Mouse (Mus musculus) midbrain, postnatal 0 days (tissue): Measurements from ENCODE around the gene H60b. TPM values are rescaled to one million over a fixed set of nuclear protein-coding genes. Genes with fewer than 3 reads are reported as not detected.
"Not testable (repeated sequence)": the region's sequence is repeated elsewhere in the genome, so short reads cannot be mapped to it uniquely, and the experiment has no call there.

ENCODE experiments used
- ATAC-seq: fragments of 200-750 bp; cut with Nextera tagmentation; 2 replicates; pipeline ENCODE4 v1.8.0; 2017; ENCODE audit warnings: moderate number of reproducible peaks, mild to moderate bottlenecking, moderate TSS enrichment, moderate library complexity; ENCODE audit not compliant: low FRiP score
- DNase-seq: peaks from one replicate; pipeline ENCODE4 v3.0.0-alpha.2; 2015; ENCODE audit warnings: low spot score
- H3K27ac ChIP-seq: fragments of 300-500 bp; sonication (generic); 2 replicates; pipeline ENCODE4 v1.5.1; 2014; ENCODE audit warnings: low read depth, mild to moderate bottlenecking, low read length, mixed read lengths
- H3K27me3 ChIP-seq: fragments of 300-500 bp; sonication (generic); 2 replicates; pipeline ENCODE4 v1.6.1; 2014; ENCODE audit warnings: low read length, control low read depth, mixed read lengths; ENCODE audit not compliant: insufficient read depth
- H3K36me3 ChIP-seq: fragments of 300-500 bp; sonication (generic); 2 replicates; pipeline ENCODE4 v1.6.1; 2014; ENCODE audit warnings: low read length, control low read depth, mixed read lengths; ENCODE audit not compliant: insufficient read depth
- H3K4me1 ChIP-seq: fragments of 300-500 bp; sonication (generic); 2 replicates; pipeline ENCODE4 v1.6.1; 2014; ENCODE audit warnings: mild to moderate bottlenecking, control low read depth, antibody characterized with exemption, low read length, mixed read lengths; ENCODE audit not compliant: insufficient read depth
- H3K4me2 ChIP-seq: fragments of 300-500 bp; sonication (generic); 2 replicates; pipeline ENCODE4 v1.6.1; 2014; ENCODE audit warnings: low read depth, mild to moderate bottlenecking, low read length, mixed read lengths; ENCODE audit not compliant: poor library complexity, severe bottlenecking
- H3K4me3 ChIP-seq: fragments of 300-500 bp; sonication (generic); 2 replicates; pipeline ENCODE4 v1.5.1; 2014; ENCODE audit warnings: low read depth, mild to moderate bottlenecking, low read length, moderate library complexity
- H3K9ac ChIP-seq: fragments of 300-500 bp; sonication (generic); replicated peaks from 2 replicates; pipeline ENCODE4 v1.6.1; 2014; ENCODE audit warnings: mild to moderate bottlenecking, low read length, moderate library complexity, mixed read lengths; ENCODE audit not compliant: poor library complexity, severe bottlenecking
- H3K9me3 ChIP-seq: fragments of 300-500 bp; sonication (generic); 2 replicates; pipeline ENCODE4 v1.6.1; 2016; ENCODE audit warnings: low read length, control low read depth
- CTCF ChIP-seq: IDR thresholded peaks from 2 replicates; pipeline ENCODE4 v1.5.1; 2016; ENCODE audit warnings: antibody characterized with exemption, mild to moderate bottlenecking
- WGBS: fragments of 180-500 bp; shearing (Covaris S2); extraction: QIAGEN DNeasy Blood & Tissue Kit; methylation state at CpG from one replicate; pipeline ENCODE4 v1.1.7; 2014; 5-methylcytosine and 5-hydroxymethylcytosine counted together
- polyA plus RNA-seq: library from polyadenylated mRNA; unstranded; fragments of >200 nt; fragmentation: Nextera tagmentation; extraction: Ambion mirVana; gene quantifications from 2 replicates; pipeline ENCODE4 v1.2.1, GENCODE M21; 2015
- total RNA-seq: library from RNA; depleted of rRNA; stranded (reverse); fragments of >200 nt; gene quantifications from 2 replicates; pipeline ENCODE4 v1.2.3, GENCODE M21; 2014

The H60b gene
- total and polyA plus RNA-seq, 2 experiments from 2014 or later, result 0.28 TPM; not detected in 1

GRCm38 (mm10) chr10:22206443-22206842, 48.1 kb downstream of the H60b start:
- not testable (repeated sequence) for H3K27ac ChIP-seq, ATAC-seq, H3K27me3 ChIP-seq, H3K9me3 ChIP-seq, H3K36me3 ChIP-seq, DNase-seq, H3K9ac ChIP-seq, H3K4me1 ChIP-seq, H3K4me2 ChIP-seq, H3K4me3 ChIP-seq
- WGBS, result 55% methylated on average over 1 of the region's 1 CpGs

- H3K4me2 ChIP-seq, H3K9ac ChIP-seq, H3K4me3 ChIP-seq, H3K9me3 ChIP-seq, DNase-seq, H3K27ac ChIP-seq, H3K36me3 ChIP-seq, H3K4me1 ChIP-seq, H3K27me3 ChIP-seq: not testable (repeated sequence)
- 0 out of 2 replicates have a peak, but pooled peaks have one; percentile 25 for ATAC-seq
- 5% methylated on average over 8 of the region's 11 CpGs for WGBS
- TF ChIP-seq CTCF, result peak; percentile 51
Observed at GRCm38 (mm10) chr10:22212012-22212696, 53.8 kb downstream of the H60b start.

- ATAC-seq, H3K9me3 ChIP-seq, H3K4me3 ChIP-seq, H3K4me1 ChIP-seq, H3K9ac ChIP-seq, DNase-seq, H3K36me3 ChIP-seq, H3K4me2 ChIP-seq, H3K27ac ChIP-seq, H3K27me3 ChIP-seq: not testable (repeated sequence)
- no CpG with 5 or more reads among the region's 7 CpGs for WGBS
Observed at GRCm38 (mm10) chr10:22223474-22224349, 65.3 kb downstream of the H60b start.

- no peak for ATAC-seq
- WGBS, result 92% methylated on average over 8 of the region's 8 CpGs
- H3K9me3 ChIP-seq, result no peaks in the 10 kb centered on the region
- H3K4me2 ChIP-seq, result no peak overlapping the region
- DNase-seq, result no peak
- H3K27me3 ChIP-seq, result no peaks in the 10 kb centered on the region
- no peaks in the 10 kb centered on the region for H3K36me3 ChIP-seq
- H3K9ac ChIP-seq, result no peak overlapping the region
- no peak overlapping the region for H3K27ac ChIP-seq
- TF ChIP-seq CTCF, result no peak
- H3K4me1 ChIP-seq, result no peaks in the 10 kb centered on the region
- no peak overlapping the region for H3K4me3 ChIP-seq
Observed at GRCm38 (mm10) chr10:22265060-22265459, 106.7 kb downstream of the H60b start.

- H3K4me1 ChIP-seq, H3K4me2 ChIP-seq, H3K9me3 ChIP-seq, H3K36me3 ChIP-seq, H3K27ac ChIP-seq, DNase-seq, H3K4me3 ChIP-seq, H3K27me3 ChIP-seq, H3K9ac ChIP-seq: not testable (repeated sequence)
- 2% methylated on average over 7 of the region's 8 CpGs for WGBS
- peak; percentile 47; the same call in 1 of the 2 replicates for ATAC-seq
Observed at GRCm38 (mm10) chr10:22270879-22271786, 112.7 kb downstream of the H60b start.

GRCm38 (mm10) chr10:22272914-22273683, 114.7 kb downstream of the H60b start:
- DNase-seq, ATAC-seq, H3K27ac ChIP-seq, H3K4me1 ChIP-seq, H3K9me3 ChIP-seq, H3K9ac ChIP-seq, H3K27me3 ChIP-seq, H3K36me3 ChIP-seq: not testable (repeated sequence)
- Histone ChIP-seq H3K4me2 (peak overlapping the region; percentile 81), H3K4me3 (peak overlapping the region; percentile 45)
- WGBS, result 3% methylated on average over 37 of the region's 37 CpGs
